Mouse (Mus musculus) midbrain, embryonic 12.5 days (tissue): ENCODE results near the gene Cavin3. TPM values are rescaled to one million over a fixed set of nuclear protein-coding genes. Genes with fewer than 3 reads are reported as not detected.

Experiments
- ATAC-seq: fragments of 200-750 bp; cut with Nextera tagmentation; 2 replicates; pipeline ENCODE4 v1.8.0; 2017; ENCODE audit warnings: low read depth, moderate TSS enrichment, moderate library complexity; ENCODE audit not compliant: low FRiP score
- H3K27ac ChIP-seq: fragments of 300-500 bp; sonication (generic); replicated peaks from 2 replicates; pipeline ENCODE4 v1.5.1; 2016; ENCODE audit warnings: mild to moderate bottlenecking
- H3K27me3 ChIP-seq: fragments of 300-500 bp; sonication (generic); 2 replicates; pipeline ENCODE4 v1.6.1; 2016; ENCODE audit warnings: mild to moderate bottlenecking
- H3K36me3 ChIP-seq: fragments of 300-500 bp; sonication (generic); 2 replicates; pipeline ENCODE4 v1.6.1; 2016
- H3K4me1 ChIP-seq: fragments of 300-500 bp; sonication (generic); 2 replicates; pipeline ENCODE4 v1.6.1; 2016
- H3K4me2 ChIP-seq: fragments of 300-500 bp; sonication (generic); replicated peaks from 2 replicates; pipeline ENCODE4 v1.6.1; 2016; ENCODE audit warnings: mild to moderate bottlenecking, moderate library complexity
- H3K4me3 ChIP-seq: fragments of 300-500 bp; sonication (generic); 2 replicates; pipeline ENCODE4 v1.5.1; 2016; ENCODE audit warnings: mild to moderate bottlenecking
- H3K9ac ChIP-seq: fragments of 300-500 bp; sonication (generic); replicated peaks from 2 replicates; pipeline ENCODE4 v1.6.1; 2016; ENCODE audit warnings: mild to moderate bottlenecking, moderate library complexity
- H3K9me3 ChIP-seq: fragments of 300-500 bp; sonication (generic); 2 replicates; pipeline ENCODE4 v1.6.1; 2016; ENCODE audit warnings: mild to moderate bottlenecking
- WGBS: fragments of 180-500 bp; shearing (Covaris S2); methylation state at CpG from one replicate; pipeline ENCODE4 v1.1.7; 2016; 5-methylcytosine and 5-hydroxymethylcytosine counted together
- polyA plus RNA-seq: library from polyadenylated mRNA; unstranded; fragments of >200 nt; fragmentation: Nextera tagmentation; extraction: Ambion mirVana; gene quantifications from 2 replicates; pipeline ENCODE4 v1.2.1, GENCODE M21; 2016

Cavin3 gene
- 28.0 and 36.3 TPM in 2 replicates for polyA plus RNA-seq

GRCm38 (mm10) chr7:105481505-105482411 is at the start of gene Cavin3:
Gene Cavin3 (minus strand): TSS chr7:105482300.
- no peaks in the 10 kb centered on the region for H3K9me3 ChIP-seq
- H3K4me2 ChIP-seq = peak within 1 kb of the TSS; percentile 82
- H3K36me3 ChIP-seq = no peaks in the 10 kb centered on the region
- H3K9ac ChIP-seq = peak within 1 kb of the TSS; percentile 66
- H3K27me3 ChIP-seq = peaks cover 30% of the 10 kb centered on the region
- H3K27ac ChIP-seq = peak within 1 kb of the TSS; percentile 35; the same call in 1 of the 2 replicates
- WGBS = 4% methylated on average over 58 of the region's 63 CpGs
- peak within 1 kb of the TSS; percentile 48 for H3K4me3 ChIP-seq
- ATAC-seq = peak; percentile 88
- H3K4me1 ChIP-seq = peaks cover 18% of the 10 kb centered on the region

- ATAC-seq = peak; percentile 17; the same call in 1 of the 2 replicates
- 82% methylated on average over 4 of the region's 4 CpGs for WGBS
- H3K4me3 ChIP-seq = no peak overlapping the region
- H3K9me3 ChIP-seq = no peaks in the 10 kb centered on the region
- H3K9ac ChIP-seq = no peak overlapping the region
- H3K4me1 ChIP-seq = no peaks in the 10 kb centered on the region
- no peak overlapping the region for H3K4me2 ChIP-seq
- peaks cover 20% of the 10 kb centered on the region for H3K27me3 ChIP-seq
- no peaks in the 10 kb centered on the region for H3K36me3 ChIP-seq
- no peak overlapping the region for H3K27ac ChIP-seq
Observed at GRCm38 (mm10) chr7:105528094-105528493, 46.0 kb upstream of the Cavin3 start.

DNA sequence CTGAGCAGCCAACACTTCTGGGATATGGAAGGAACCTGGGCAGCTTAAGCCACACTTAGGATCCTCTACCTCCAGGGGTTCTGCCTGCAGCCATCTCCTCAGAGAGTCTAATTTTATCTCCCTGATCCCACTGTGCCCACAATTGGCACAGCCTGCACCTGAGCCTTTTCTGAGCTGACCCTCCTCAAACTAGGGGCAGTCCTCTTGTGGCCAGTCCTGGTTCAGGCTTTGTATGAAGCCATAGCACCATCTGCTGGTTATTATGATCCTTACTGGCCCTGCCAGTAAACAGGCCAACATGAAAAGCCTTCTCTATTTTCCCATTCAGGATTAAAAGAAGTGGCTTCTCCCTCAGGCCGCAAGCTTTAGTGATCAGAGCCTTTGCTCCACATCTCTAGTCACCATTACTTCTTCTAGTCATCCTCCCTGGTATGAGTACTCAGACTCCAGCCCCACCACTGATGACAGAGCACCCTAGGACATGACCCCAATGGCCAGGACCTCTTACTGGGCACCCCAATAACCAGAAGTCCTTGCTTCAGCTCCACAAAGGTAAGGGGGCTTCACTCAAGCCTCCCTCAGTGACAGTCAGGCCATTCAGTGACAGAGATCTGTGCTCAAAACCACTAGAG is 45.3 kb upstream of the Cavin3 start:
- 43% methylated on average over 1 of the region's 1 CpGs for WGBS
- Histone ChIP-seq H3K27me3 (peaks cover 22% of the 10 kb centered on the region), H3K4me2 (no peak overlapping the region), H3K9ac (no peak overlapping the region), H3K9me3 (no peaks in the 10 kb centered on the region), H3K4me1 (no peaks in the 10 kb centered on the region), H3K27ac (no peak overlapping the region), H3K36me3 (no peaks in the 10 kb centered on the region), H3K4me3 (no peak overlapping the region)
- peak; percentile 76 for ATAC-seq

DNA sequence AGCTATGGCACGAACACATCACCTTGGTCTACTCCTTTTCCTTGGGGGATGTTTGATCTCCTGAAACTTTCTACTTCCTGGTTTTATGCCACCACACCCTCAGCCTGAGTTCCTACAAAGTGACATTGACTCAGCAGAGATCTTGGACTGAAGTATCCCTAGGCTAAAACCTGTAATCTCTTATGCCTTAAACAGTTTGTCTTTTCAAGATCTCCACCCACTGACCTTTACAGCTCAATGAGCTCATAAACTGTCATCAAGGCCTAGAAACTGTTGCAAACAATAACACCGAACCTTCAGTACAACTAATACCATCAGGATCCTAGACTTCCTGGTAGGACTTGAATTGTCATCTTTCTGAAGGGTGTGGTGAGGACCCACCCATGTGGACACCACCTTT is 42.1 kb upstream of the Cavin3 start:
- Histone ChIP-seq H3K4me2 (no peak overlapping the region), H3K36me3 (no peaks in the 10 kb centered on the region), H3K9ac (no peak overlapping the region), H3K4me3 (no peak overlapping the region), H3K4me1 (no peaks in the 10 kb centered on the region), H3K27me3 (peaks cover 42% of the 10 kb centered on the region), H3K9me3 (no peaks in the 10 kb centered on the region), H3K27ac (no peak overlapping the region)
- ATAC-seq = no peak
- 80% methylated on average over 2 of the region's 2 CpGs for WGBS

- WGBS = 40% methylated on average over 6 of the region's 6 CpGs
- H3K27ac ChIP-seq = no peak overlapping the region
- no peaks in the 10 kb centered on the region for H3K36me3 ChIP-seq
- H3K27me3 ChIP-seq = peaks cover 52% of the 10 kb centered on the region
- no peak for ATAC-seq
- no peak overlapping the region for H3K9ac ChIP-seq
- H3K9me3 ChIP-seq = no peaks in the 10 kb centered on the region
- no peak overlapping the region for H3K4me3 ChIP-seq
- H3K4me1 ChIP-seq = peaks cover 5% of the 10 kb centered on the region; the same call in 1 of the 2 replicates
- no peak overlapping the region for H3K4me2 ChIP-seq
Observed at GRCm38 (mm10) chr7:105520201-105520600, 38.1 kb upstream of the Cavin3 start.

DNA sequence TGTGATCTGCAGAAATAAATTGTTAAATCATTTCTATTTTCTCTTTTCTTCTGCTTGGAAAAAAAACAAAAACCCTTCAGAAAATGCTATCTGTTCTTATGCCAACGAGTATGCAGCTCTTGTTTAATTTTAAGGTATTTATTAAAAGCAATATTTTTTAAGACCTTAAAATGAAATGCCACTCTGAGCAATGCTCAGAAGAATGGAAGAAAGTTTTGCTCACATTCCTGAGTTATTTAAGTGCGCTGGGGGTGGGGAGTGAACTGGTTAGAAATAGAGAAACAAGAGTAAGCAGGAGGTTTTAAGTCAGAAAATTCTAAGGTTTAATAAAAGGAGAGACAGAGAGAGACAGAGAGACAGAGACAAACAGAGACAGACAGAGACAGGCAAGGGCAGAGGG is 37.7 kb upstream of the Cavin3 start:
- peaks cover 5% of the 10 kb centered on the region; the same call in 1 of the 2 replicates for H3K4me1 ChIP-seq
- no peak for ATAC-seq
- H3K4me2 ChIP-seq = no peak overlapping the region
- H3K27ac ChIP-seq = no peak overlapping the region
- no peak overlapping the region for H3K4me3 ChIP-seq
- no peaks in the 10 kb centered on the region for H3K36me3 ChIP-seq
- no peaks in the 10 kb centered on the region for H3K9me3 ChIP-seq
- WGBS = 77% methylated on average over 2 of the region's 2 CpGs
- no peak overlapping the region for H3K9ac ChIP-seq
- H3K27me3 ChIP-seq = peaks cover 56% of the 10 kb centered on the region

DNA sequence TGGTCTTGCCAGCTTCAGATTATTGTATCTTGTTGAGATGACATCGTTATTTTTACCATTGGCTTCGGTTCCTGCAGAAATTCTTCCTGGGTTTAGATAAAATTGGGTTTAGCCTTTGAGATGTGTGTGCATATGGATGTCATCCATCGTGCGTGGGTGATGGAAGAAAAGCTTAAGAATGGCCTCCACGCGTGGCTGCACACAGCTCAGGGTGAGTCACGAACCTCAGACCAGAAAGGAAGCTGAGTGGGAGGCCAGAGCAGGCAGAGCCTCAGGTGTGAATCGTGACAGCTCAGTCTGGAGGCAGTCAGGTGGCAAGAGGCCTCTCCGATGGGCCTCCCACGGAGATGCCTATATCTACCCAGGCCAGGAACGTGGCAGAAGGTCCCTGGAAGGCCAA is 37.2 kb upstream of the Cavin3 start:
- Histone ChIP-seq H3K9me3 (no peaks in the 10 kb centered on the region), H3K4me1 (peaks cover 5% of the 10 kb centered on the region; the same call in 1 of the 2 replicates), H3K27ac (no peak overlapping the region), H3K36me3 (no peaks in the 10 kb centered on the region), H3K4me2 (no peak overlapping the region), H3K4me3 (no peak overlapping the region), H3K9ac (no peak overlapping the region), H3K27me3 (peaks cover 61% of the 10 kb centered on the region)
- ATAC-seq = no peak
- WGBS = 78% methylated on average over 11 of the region's 11 CpGs

GRCm38 (mm10) chr7:105516669-105517360 is 34.7 kb upstream of the Cavin3 start:
- H3K27me3 ChIP-seq = peaks cover 65% of the 10 kb centered on the region
- WGBS = 20% methylated on average over 9 of the region's 9 CpGs

GRCm38 (mm10) chr7:105515178-105515577 is 33.1 kb upstream of the Cavin3 start:
- Histone ChIP-seq H3K4me3 (no peak overlapping the region), H3K9ac (no peak overlapping the region), H3K27me3 (peaks cover 61% of the 10 kb centered on the region), H3K27ac (no peak overlapping the region), H3K36me3 (no peaks in the 10 kb centered on the region), H3K9me3 (no peaks in the 10 kb centered on the region), H3K4me1 (peaks cover 5% of the 10 kb centered on the region; the same call in 1 of the 2 replicates), H3K4me2 (no peak overlapping the region)
- WGBS = 11% methylated on average over 5 of the region's 5 CpGs
- peak; percentile 31; the same call in 1 of the 2 replicates for ATAC-seq

More at GRCm38 (mm10) chr7:105516669-105517360, 34.7 kb upstream of the Cavin3 start:
- Histone ChIP-seq H3K9ac (no peak overlapping the region), H3K27ac (no peak overlapping the region), H3K4me3 (no peak overlapping the region), H3K36me3 (no peaks in the 10 kb centered on the region), H3K9me3 (no peaks in the 10 kb centered on the region), H3K4me2 (no peak overlapping the region), H3K4me1 (peaks cover 5% of the 10 kb centered on the region; the same call in 1 of the 2 replicates)
- peak; percentile 67 for ATAC-seq

DNA sequence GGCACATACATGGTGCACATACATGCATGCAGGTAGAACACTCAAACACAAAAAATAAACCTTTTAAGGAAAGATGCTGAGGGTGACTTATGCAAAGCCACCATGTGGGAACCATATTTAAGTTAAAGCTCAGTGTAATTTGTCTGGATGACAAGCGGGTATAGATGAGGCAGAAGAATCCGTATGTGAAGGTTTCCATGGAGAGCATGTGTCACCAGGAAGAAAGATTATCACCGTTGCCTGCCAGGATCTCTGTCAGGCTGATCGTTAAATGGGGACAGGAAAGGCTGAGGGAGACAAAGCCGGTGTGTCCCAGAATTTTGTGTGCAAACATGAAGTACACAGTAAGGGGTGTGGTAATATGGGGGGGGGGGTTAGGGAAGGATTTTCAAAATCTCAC is 32.5 kb upstream of the Cavin3 start:
- Histone ChIP-seq H3K27ac (no peak overlapping the region), H3K4me2 (no peak overlapping the region), H3K27me3 (peaks cover 65% of the 10 kb centered on the region), H3K4me3 (no peak overlapping the region), H3K9ac (no peak overlapping the region), H3K36me3 (no peaks in the 10 kb centered on the region), H3K9me3 (no peaks in the 10 kb centered on the region), H3K4me1 (peaks cover 5% of the 10 kb centered on the region; the same call in 1 of the 2 replicates)
- 0 out of 2 replicates have a peak, but pooled peaks have one; percentile 5 for ATAC-seq
- 76% methylated on average over 5 of the region's 5 CpGs for WGBS

GRCm38 (mm10) chr7:105513845-105514291 is 31.8 kb upstream of the Cavin3 start:
- Histone ChIP-seq H3K9ac (no peak overlapping the region), H3K36me3 (no peaks in the 10 kb centered on the region), H3K4me1 (peaks cover 5% of the 10 kb centered on the region; the same call in 1 of the 2 replicates), H3K9me3 (no peaks in the 10 kb centered on the region), H3K27ac (no peak overlapping the region), H3K27me3 (peaks cover 59% of the 10 kb centered on the region), H3K4me3 (no peak overlapping the region), H3K4me2 (no peak overlapping the region)
- 57% methylated on average over 5 of the region's 5 CpGs for WGBS
- peak; percentile 47; the same call in 1 of the 2 replicates for ATAC-seq
